Mouse (Mus musculus): ENCODE measurements around the gene Ctdsp1. TPM values are rescaled to one million over a fixed set of nuclear protein-coding genes. Genes with fewer than 3 reads are reported as not detected.
A peak's percentile ranks its signal among the peaks of the same experiment; 100 is the strongest.

Gene Ctdsp1
- polyA plus RNA-seq, 1 experiment from 2014 or later = 41.5 TPM

DNA sequence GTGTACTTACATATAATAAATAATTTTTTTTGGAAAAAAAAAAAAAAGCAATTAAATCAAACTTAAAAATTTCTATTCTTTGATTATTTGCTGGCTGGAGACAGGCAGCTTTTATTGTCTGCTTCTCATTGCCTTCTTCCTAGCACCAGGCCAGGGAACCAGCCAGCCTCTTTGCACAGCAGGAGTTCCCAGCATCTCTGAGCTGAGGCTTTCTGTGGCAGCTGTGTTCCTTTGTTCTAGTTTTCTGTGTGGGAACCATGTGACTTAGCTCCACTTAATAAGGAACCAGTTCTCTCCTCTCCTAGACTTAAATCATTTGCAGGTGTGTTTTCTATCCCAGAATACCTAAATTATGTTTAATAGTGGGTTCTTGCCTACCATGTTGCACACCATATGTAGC lies 33.8 kb upstream of the Ctdsp1 start:
- H3K4me2 ChIP-seq (ENCODE audit: low read depth) = no peak overlapping the region
- H3K4me3 ChIP-seq (ENCODE audit: low read depth, low read length) = no peak overlapping the region
- ATAC-seq (ENCODE audit: insufficient read depth, low FRiP score, low TSS enrichment) = no peak
- H3K27me3 ChIP-seq (ENCODE audit: control insufficient read depth, insufficient read depth, low read length) = no peaks in the 10 kb centered on the region
- no peak for DNase-seq (ENCODE audit: low spot score)
- no peak overlapping the region for H3K9ac ChIP-seq (ENCODE audit: low read length)
- no peak overlapping the region for H3K27ac ChIP-seq (ENCODE audit: low read depth, low read length)
- no peaks in the 10 kb centered on the region for H3K4me1 ChIP-seq (ENCODE audit: control insufficient read depth, insufficient read depth, low read length)
- H3K36me3 ChIP-seq (ENCODE audit: control insufficient read depth, insufficient read depth, low read length) = no peaks in the 10 kb centered on the region
- no peaks in the 10 kb centered on the region for H3K9me3 ChIP-seq (ENCODE audit: control insufficient read depth, low read length)

DNA sequence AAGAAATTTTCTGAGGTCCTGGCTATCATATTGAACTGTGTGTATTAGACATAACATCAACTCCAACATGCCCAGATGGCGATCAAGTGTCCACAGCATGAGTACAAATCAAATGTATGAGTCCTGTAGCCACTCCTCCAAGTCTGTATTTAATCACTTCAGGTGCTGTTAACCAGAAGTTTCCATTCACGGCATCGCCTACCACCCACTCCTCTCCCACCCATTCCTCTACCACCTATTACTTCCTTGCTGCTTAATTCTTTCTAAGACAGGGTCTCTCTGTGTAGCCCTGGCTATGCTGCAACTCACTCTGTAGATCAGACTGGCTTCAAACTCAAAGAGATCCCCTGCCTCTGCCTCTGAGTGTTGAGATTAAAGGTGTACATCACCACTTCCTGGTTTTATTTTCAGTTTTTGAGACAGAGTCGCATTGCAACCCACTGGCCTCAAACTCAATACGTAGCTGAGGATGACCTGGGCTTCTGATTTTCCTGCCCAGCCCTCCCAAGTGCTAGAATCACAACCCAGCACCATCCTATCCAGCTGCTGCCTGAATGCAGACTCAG lies 31.3 kb upstream of the Ctdsp1 start:
- H3K27ac ChIP-seq (ENCODE audit: low read depth, low read length) = no peak overlapping the region
- H3K27me3 ChIP-seq (ENCODE audit: control insufficient read depth, insufficient read depth, low read length) = no peaks in the 10 kb centered on the region
- no peak for ATAC-seq (ENCODE audit: insufficient read depth, low FRiP score, low TSS enrichment)
- no peak overlapping the region for H3K9ac ChIP-seq (ENCODE audit: low read length)
- no peak for DNase-seq (ENCODE audit: low spot score)
- no peak overlapping the region for H3K4me2 ChIP-seq (ENCODE audit: low read depth)
- H3K4me1 ChIP-seq (ENCODE audit: control insufficient read depth, insufficient read depth, low read length) = no peaks in the 10 kb centered on the region
- H3K4me3 ChIP-seq (ENCODE audit: low read depth, low read length) = no peak overlapping the region
- 83% methylated on average over 5 of the region's 5 CpGs for WGBS
- H3K9me3 ChIP-seq (ENCODE audit: control insufficient read depth, low read length) = no peaks in the 10 kb centered on the region
- no peaks in the 10 kb centered on the region for H3K36me3 ChIP-seq (ENCODE audit: control insufficient read depth, insufficient read depth, low read length)

DNA sequence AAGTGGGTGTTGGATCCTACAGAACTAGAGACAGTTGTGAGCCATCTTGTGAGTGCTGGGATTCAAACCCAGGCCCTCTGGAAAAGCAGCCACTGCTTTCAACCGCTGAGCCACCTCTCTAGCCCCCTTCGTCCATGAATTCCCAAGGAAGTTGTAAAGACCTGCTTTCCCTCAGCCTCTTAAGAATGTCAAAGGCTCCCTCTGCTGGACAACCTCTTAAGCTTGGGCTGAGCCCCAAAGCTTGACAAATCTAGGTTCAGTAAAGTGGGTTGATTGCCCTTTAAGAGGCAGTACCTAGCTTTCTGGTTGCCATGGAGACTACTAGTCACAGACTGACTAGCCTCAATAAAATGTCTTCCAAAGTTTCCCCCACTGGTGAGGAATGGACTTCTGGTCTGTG lies 29.5 kb upstream of the Ctdsp1 start, which contains the start of gene Catip:
TSS of gene Catip (plus strand) at position 297 of the 400 bp plus-strand sequence.
- Histone ChIP-seq H3K27me3 (ENCODE audit: control insufficient read depth, insufficient read depth, low read length) (no peaks in the 10 kb centered on the region), H3K9me3 (ENCODE audit: control insufficient read depth, low read length) (no peaks in the 10 kb centered on the region), H3K36me3 (ENCODE audit: control insufficient read depth, insufficient read depth, low read length) (no peaks in the 10 kb centered on the region), H3K4me2 (ENCODE audit: low read depth) (no peak within 1 kb of the TSS), H3K27ac (ENCODE audit: low read depth, low read length) (no peak within 1 kb of the TSS), H3K4me1 (ENCODE audit: control insufficient read depth, insufficient read depth, low read length) (no peaks in the 10 kb centered on the region), H3K9ac (ENCODE audit: low read length) (no peak within 1 kb of the TSS), H3K4me3 (ENCODE audit: low read depth, low read length) (no peak within 1 kb of the TSS)
- WGBS = 3% methylated on average over 2 of the region's 2 CpGs
- peak; percentile 68 for ATAC-seq (ENCODE audit: insufficient read depth, low FRiP score, low TSS enrichment)
- peak; percentile 79 for DNase-seq (ENCODE audit: low spot score)

DNA sequence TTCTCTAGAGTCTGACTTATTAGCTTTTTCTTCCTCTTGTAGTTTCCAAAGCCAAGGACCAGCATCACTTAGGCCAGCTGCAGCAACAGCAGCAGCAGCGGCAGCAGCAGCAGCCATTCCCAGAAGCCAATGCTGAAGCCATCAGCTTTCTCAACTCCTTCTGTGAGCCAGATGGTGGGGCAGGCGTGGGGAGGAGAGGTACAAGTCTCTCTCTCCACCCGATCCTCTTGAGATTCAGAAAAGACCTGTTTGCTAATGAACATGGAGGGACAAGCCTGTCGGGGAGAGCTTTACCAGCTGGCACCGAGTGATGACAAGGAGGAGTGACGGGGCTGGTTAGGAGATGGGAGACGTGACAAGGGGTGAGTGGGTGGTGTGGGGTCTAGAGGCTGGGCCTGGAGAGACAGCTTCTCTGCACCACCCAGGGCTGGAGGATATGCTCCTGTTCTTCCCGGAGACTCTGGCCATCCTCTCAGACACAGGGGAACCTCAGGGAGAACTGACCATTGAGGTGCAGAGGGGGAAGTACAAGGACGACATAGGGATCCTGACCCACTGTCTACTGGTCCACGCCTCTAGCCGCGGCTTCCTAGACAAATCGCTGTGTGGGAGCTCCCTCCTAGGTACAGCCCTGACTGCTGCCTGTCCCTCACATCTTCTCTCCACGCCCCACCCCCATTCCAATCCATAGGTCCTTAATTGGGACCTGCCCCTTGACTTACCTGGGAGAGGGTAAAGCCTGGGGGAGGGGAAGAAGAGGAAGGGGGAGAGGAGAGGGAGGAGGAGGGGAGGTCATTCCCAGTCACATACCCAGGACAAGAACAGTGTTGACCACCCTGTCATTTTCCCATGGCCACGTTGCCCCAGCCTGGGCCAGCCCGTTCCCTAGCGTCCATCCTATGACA lies 28.7 kb upstream of the Ctdsp1 start:
- ATAC-seq (ENCODE audit: insufficient read depth, low FRiP score, low TSS enrichment) = no peak
- 63% methylated on average over 17 of the region's 17 CpGs for WGBS

DNA sequence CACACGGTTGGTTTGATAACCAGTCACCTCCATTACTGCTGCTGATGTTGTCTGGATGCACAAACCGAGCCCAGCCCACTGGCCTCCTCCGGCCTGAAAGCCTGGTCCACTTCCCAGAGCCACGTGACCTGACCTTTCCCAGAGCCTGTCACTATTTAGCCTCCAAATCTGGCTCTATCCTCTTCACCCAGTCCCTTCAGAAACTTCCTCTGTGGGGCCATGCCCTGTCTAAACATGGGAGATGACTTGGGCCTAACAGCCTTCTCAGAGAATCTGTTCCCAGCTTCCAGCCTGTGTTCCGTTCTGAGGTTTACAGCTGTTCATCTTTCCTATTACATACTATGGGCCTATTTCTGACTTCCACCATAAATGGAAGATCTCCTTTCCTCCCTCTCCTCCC lies 27.9 kb upstream of the Ctdsp1 start:
- ATAC-seq (ENCODE audit: insufficient read depth, low FRiP score, low TSS enrichment) (no peak), DNase-seq (ENCODE audit: low spot score) (no peak)
- Histone ChIP-seq H3K4me2 (ENCODE audit: low read depth) (no peak overlapping the region), H3K27me3 (ENCODE audit: control insufficient read depth, insufficient read depth, low read length) (no peaks in the 10 kb centered on the region), H3K36me3 (ENCODE audit: control insufficient read depth, insufficient read depth, low read length) (no peaks in the 10 kb centered on the region), H3K4me1 (ENCODE audit: control insufficient read depth, insufficient read depth, low read length) (no peaks in the 10 kb centered on the region; the same call in 1 of the 2 replicates), H3K9me3 (ENCODE audit: control insufficient read depth, low read length) (no peaks in the 10 kb centered on the region), H3K4me3 (ENCODE audit: low read depth, low read length) (no peak overlapping the region), H3K27ac (ENCODE audit: low read depth, low read length) (no peak overlapping the region), H3K9ac (ENCODE audit: low read length) (no peak overlapping the region)
- 72% methylated on average over 5 of the region's 5 CpGs for WGBS

More for the DNA sequence above, 28.7 kb upstream of the Ctdsp1 start:
- no peak overlapping the region for H3K9ac ChIP-seq (ENCODE audit: low read length)
- no peak overlapping the region for H3K4me3 ChIP-seq (ENCODE audit: low read depth, low read length)
- DNase-seq (ENCODE audit: low spot score) = no peak
- H3K36me3 ChIP-seq (ENCODE audit: control insufficient read depth, insufficient read depth, low read length) = no peaks in the 10 kb centered on the region
- H3K27me3 ChIP-seq (ENCODE audit: control insufficient read depth, insufficient read depth, low read length) = no peaks in the 10 kb centered on the region
- H3K4me2 ChIP-seq (ENCODE audit: low read depth) = no peak overlapping the region
- no peaks in the 10 kb centered on the region for H3K9me3 ChIP-seq (ENCODE audit: control insufficient read depth, low read length)
- H3K27ac ChIP-seq (ENCODE audit: low read depth, low read length) = no peak overlapping the region
- no peaks in the 10 kb centered on the region for H3K4me1 ChIP-seq (ENCODE audit: control insufficient read depth, insufficient read depth, low read length)

DNA sequence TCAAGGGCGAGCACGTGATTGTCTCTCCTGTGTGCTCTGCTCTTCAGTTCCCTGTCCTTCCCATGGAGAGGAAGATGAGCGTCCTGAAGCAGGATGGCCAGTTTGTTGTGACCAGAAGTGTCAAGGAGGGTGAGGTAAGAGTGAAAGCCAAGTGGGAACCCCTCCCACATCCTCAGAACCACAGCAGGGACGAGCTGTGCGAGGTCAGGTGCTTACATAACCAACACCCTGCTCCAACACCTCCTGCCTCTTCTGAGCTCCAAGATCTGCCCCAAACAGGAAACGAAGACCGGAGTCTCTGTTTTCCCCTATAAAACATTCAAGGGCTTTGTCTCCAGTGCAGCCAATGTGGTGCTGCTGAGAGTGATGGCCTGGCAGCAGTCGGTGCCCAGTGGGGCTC lies 27.0 kb upstream of the Ctdsp1 start:
- Histone ChIP-seq H3K4me3 (ENCODE audit: low read depth, low read length) (no peak overlapping the region), H3K9ac (ENCODE audit: low read length) (no peak overlapping the region), H3K9me3 (ENCODE audit: control insufficient read depth, low read length) (no peaks in the 10 kb centered on the region), H3K27ac (ENCODE audit: low read depth, low read length) (no peak overlapping the region), H3K4me1 (ENCODE audit: control insufficient read depth, insufficient read depth, low read length) (no peaks in the 10 kb centered on the region; the same call in 1 of the 2 replicates), H3K36me3 (ENCODE audit: control insufficient read depth, insufficient read depth, low read length) (no peaks in the 10 kb centered on the region), H3K27me3 (ENCODE audit: control insufficient read depth, insufficient read depth, low read length) (no peaks in the 10 kb centered on the region), H3K4me2 (ENCODE audit: low read depth) (no peak overlapping the region)
- ATAC-seq (ENCODE audit: insufficient read depth, low FRiP score, low TSS enrichment) (no peak), DNase-seq (ENCODE audit: low spot score) (no peak)
- 77% methylated on average over 8 of the region's 8 CpGs for whole genome bisulfite sequencing

DNA sequence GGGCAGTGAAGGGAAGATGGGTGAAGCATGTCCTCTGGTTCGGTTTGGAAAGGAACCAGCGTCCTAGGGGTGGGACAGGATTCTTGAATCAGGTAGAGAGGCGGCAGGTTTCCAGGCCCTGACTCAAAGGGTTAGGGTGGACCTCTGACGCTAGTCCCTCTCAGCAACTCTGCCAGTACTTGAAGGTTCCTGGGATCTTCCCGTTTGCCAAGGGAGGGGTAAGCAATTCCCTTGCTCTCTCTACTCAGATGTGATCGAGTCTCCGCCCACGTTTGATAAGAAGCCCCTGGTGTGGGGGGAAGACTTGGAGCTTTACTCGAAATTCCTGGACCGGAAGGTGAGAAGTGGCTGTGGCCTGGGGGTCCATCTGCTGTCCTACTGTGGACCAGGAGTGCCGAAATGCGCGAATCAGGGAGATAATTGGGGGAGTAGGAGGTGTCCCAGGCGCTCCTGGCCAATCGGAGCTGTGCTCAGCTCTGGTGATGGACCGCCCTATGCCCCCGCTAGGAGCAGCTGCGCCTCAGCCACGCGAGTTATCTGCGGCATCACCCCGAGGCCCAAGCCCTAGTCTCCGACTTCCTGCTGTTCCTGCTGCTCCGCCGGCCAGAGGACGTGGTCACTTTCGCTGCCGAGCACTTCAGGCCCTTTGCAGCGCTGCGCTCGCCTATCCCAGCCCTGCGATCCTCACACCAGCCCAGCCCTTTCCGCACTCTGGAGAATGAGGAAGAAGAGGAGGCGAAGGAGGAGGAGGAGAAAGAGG lies 23.2 kb upstream of the Ctdsp1 start:
- ATAC-seq (ENCODE audit: insufficient read depth, low FRiP score, low TSS enrichment) (0 out of 2 replicates have a peak, but pooled peaks have one; percentile 31), DNase-seq (ENCODE audit: low spot score) (peak; percentile 61)
- H3K9ac ChIP-seq (ENCODE audit: low read length) = peak overlapping the region; percentile 28; the same call in 1 of the 2 replicates
- no peaks in the 10 kb centered on the region; the same call in 1 of the 2 replicates for H3K4me1 ChIP-seq (ENCODE audit: control insufficient read depth, insufficient read depth, low read length)
- H3K4me2 ChIP-seq (ENCODE audit: low read depth) = peak overlapping the region; percentile 46
- 20% methylated on average over 34 of the region's 34 CpGs for WGBS
- peak overlapping the region; percentile 20; the same call in 1 of the 2 replicates for H3K4me3 ChIP-seq (ENCODE audit: low read depth, low read length)
- no peaks in the 10 kb centered on the region for H3K9me3 ChIP-seq (ENCODE audit: control insufficient read depth, low read length)
- no peaks in the 10 kb centered on the region for H3K27me3 ChIP-seq (ENCODE audit: control insufficient read depth, insufficient read depth, low read length)
- no peak overlapping the region for H3K27ac ChIP-seq (ENCODE audit: low read depth, low read length)
- no peaks in the 10 kb centered on the region for H3K36me3 ChIP-seq (ENCODE audit: control insufficient read depth, insufficient read depth, low read length)

DNA sequence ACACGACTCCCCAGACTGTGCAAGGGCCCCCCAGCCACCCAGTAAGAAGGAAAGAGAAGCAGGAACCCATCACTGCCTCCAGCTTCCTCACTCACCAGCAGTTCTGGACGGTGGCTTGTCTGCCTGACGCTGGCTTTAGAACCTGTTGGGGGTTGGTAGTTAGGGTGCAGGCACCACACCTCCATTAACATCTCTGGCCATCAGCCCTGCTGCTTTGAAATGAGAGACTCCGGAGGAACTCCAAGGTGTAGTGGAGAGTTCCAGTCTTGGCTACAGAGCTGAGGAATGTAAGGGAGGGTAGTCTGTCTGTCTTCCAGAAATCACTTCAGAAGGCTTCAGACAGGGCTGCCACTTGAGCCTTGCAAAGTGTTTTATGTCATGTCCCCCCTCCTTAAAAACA lies 21.3 kb upstream of the Ctdsp1 start:
- ATAC-seq (ENCODE audit: insufficient read depth, low FRiP score, low TSS enrichment) (no peak), DNase-seq (ENCODE audit: low spot score) (no peak)
- no peak overlapping the region for H3K9ac ChIP-seq (ENCODE audit: low read length)
- H3K4me2 ChIP-seq (ENCODE audit: low read depth) = no peak overlapping the region
- no peaks in the 10 kb centered on the region for H3K27me3 ChIP-seq (ENCODE audit: control insufficient read depth, insufficient read depth, low read length)
- H3K4me1 ChIP-seq (ENCODE audit: control insufficient read depth, insufficient read depth, low read length) = no peaks in the 10 kb centered on the region; the same call in 1 of the 2 replicates
- H3K36me3 ChIP-seq (ENCODE audit: control insufficient read depth, insufficient read depth, low read length) = no peaks in the 10 kb centered on the region
- H3K9me3 ChIP-seq (ENCODE audit: control insufficient read depth, low read length) = no peaks in the 10 kb centered on the region
- H3K27ac ChIP-seq (ENCODE audit: low read depth, low read length) = no peak overlapping the region
- H3K4me3 ChIP-seq (ENCODE audit: low read depth, low read length) = no peak overlapping the region
- WGBS = 45% methylated on average over 4 of the region's 4 CpGs

All from neural tube, embryonic 11.5 days (tissue).